Mouse (Mus musculus) megakaryocyte-erythroid progenitor cell, adult 5-6 weeks (primary cell): ENCODE data around the gene Mta2. TPM values are rescaled to one million over a fixed set of nuclear protein-coding genes. Genes with fewer than 3 reads are reported as not detected.
A peak's percentile ranks its signal among the peaks of the same experiment; 100 is the strongest.

ENCODE experiments used
- ATAC-seq: replicated peaks from 2 replicates; pipeline ENCODE4 v1.8.0; 2016; ENCODE audit warnings: mild to moderate bottlenecking, inconsistent platforms; ENCODE audit not compliant: severe bottlenecking, poor library complexity, low FRiP score, low TSS enrichment
- total RNA-seq, 2 experiments: library from RNA; stranded (forward) in 1 of 2; stranded (reverse) in 1 of 2; fragments of 200-1000, 215-1000 nt in 1 of 2; fragments of >200 nt in 1 of 2; fragmentation: Nextera tagmentation in 1 of 2; gene quantifications; 2 replicates each; pipeline ENCODE4 v1.2.3; 2014 to 2017

Gene Mta2
- total RNA-seq, 2 experiments from 2014 or later, result 173 to 206 TPM

GRCm38 (mm10) chr19:8927891-8928525, 13.7 kb upstream of the Mta2 start:
- ATAC-seq, result peak; percentile 68

- peak; percentile 51 for ATAC-seq
Measured at GRCm38 (mm10) chr19:8928689-8929223, 12.9 kb upstream of the Mta2 start.

GRCm38 (mm10) chr19:8929224-8930088, 12.2 kb upstream of the Mta2 start, which contains the start of the genes Rom1 and Eml3:
TSS of gene Rom1 (minus strand) at chr19:8929356.
TSS of gene Eml3 (plus strand) at chr19:8929552.
- peak; percentile 36 for ATAC-seq

GRCm38 (mm10) chr19:8930117-8930516, 11.6 kb upstream of the Mta2 start:
- no peak for ATAC-seq

GRCm38 (mm10) chr19:8930771-8931170, 10.9 kb upstream of the Mta2 start:
- ATAC-seq, result no peak

- no peak for ATAC-seq
Measured at GRCm38 (mm10) chr19:8936736-8937135, 4.9 kb upstream of the Mta2 start.

GRCm38 (mm10) chr19:8940526-8941133, 1.0 kb upstream of the Mta2 start:
- no peak for ATAC-seq

- no peak for ATAC-seq
Measured at GRCm38 (mm10) chr19:8941136-8941514, 550 bp upstream of the Mta2 start.

- ATAC-seq, result no peak
Measured at GRCm38 (mm10) chr19:8942276-8942964, 745 bp downstream of the Mta2 start.

GRCm38 (mm10) chr19:8943047-8943446, 1.4 kb downstream of the Mta2 start:
- no peak for ATAC-seq

GRCm38 (mm10) chr19:8944062-8944461, 2.4 kb downstream of the Mta2 start:
- peak; percentile 77 for ATAC-seq

GRCm38 (mm10) chr19:8944750-8945149, 3.1 kb downstream of the Mta2 start:
- no peak for ATAC-seq

GRCm38 (mm10) chr19:8945251-8945650, 3.6 kb downstream of the Mta2 start:
- no peak for ATAC-seq

GRCm38 (mm10) chr19:8946929-8947328, 5.3 kb downstream of the Mta2 start:
- peak; percentile 32; the same call in 1 of the 2 replicates for ATAC-seq

- ATAC-seq, result no peak
Measured at GRCm38 (mm10) chr19:8950190-8950589, 8.5 kb downstream of the Mta2 start.

GRCm38 (mm10) chr19:8952241-8952640, 10.6 kb downstream of the Mta2 start:
- no peak for ATAC-seq

GRCm38 (mm10) chr19:8953135-8954039, 11.7 kb downstream of the Mta2 start, which contains the start of gene Tut1:
TSS of gene Tut1 (plus strand) at chr19:8953847.
- peak; percentile 94 for ATAC-seq

GRCm38 (mm10) chr19:8954171-8954570, 12.5 kb downstream of the Mta2 start:
- ATAC-seq, result no peak
